Mouse (Mus musculus): Measurements from ENCODE around the gene Camk2d.

- TF ChIP-seq CHD2 (IDR thresholded peaks at IDR 0.05; ENCODE audit: low read depth, low read length) (no peak), ZC3H11A (IDR thresholded peaks at IDR 0.05; ENCODE audit: borderline replicate concordance, low read depth, low read length) (no peak), ZNF384 (IDR thresholded peaks at IDR 0.05; ENCODE audit: low read depth, low read length) (no peak), HCFC1 (IDR thresholded peaks at IDR 0.05; ENCODE audit: borderline replicate concordance, insufficient read depth, low read length) (no peak), MAFK (IDR thresholded peaks at IDR 0.05; ENCODE audit: insufficient read depth, low read depth, low read length) (no peak)
Observed at GRCm38 (mm10) chr3:126638259-126638658, 42.2 kb downstream of the Camk2d start.
